7 mouse cellular contexts compared by ENCODE assay signal in genomic region chr5:31055216-31056140, GRCm38 (mm10). TPM values are rescaled to one million over a fixed set of nuclear protein-coding genes. Genes with fewer than 3 reads are reported as not detected.
DNase-seq lines count a peak whose midpoint lies in the region; ATAC-seq and TF ChIP-seq lines count a peak whose summit lies in the region.

No protein-coding gene starts in this region.

- peaks cover 21% of the 10 kb centered on the region; the same call in 1 of the 2 replicates for H3K36me3 ChIP-seq in intestine, postnatal 0 days (ENCODE audit: control insufficient read depth, insufficient read depth)

- DNase-seq in 3T3-L1 (ENCODE audit: low read depth, low spot score): peak; percentile 63
- peak; percentile 48 for DNase-seq in A20 (ENCODE audit: low read depth, low spot score)
- DNase-seq in naive thymus-derived CD4-positive, alpha-beta T cell, adult 2 months (ENCODE audit: low read depth): peak; percentile 46
- DNase-seq in spleen, adult 12 weeks (ENCODE audit: low spot score): no peak
- DNase-seq in adrenal gland, postnatal 4 days (ENCODE audit: low spot score in 2 of 2): no peak

- H3K27me3 ChIP-seq in intestine, postnatal 0 days (replicated peaks; ENCODE audit: control insufficient read depth, insufficient read depth, low read length): no peaks in the 10 kb centered on the region

- ATAC-seq in intestine, postnatal 0 days: no peak; the same call in 1 of the 2 replicates

- no peak for TF ChIP-seq CTCF in embryonic fibroblast, embryonic 13.5 days (IDR thresholded peaks at IDR 0.05; ENCODE audit: borderline replicate concordance, insufficient read depth, low read length)
- no peak for TF ChIP-seq CTCF in intestine, postnatal 0 days (IDR thresholded peaks at IDR 0.05; ENCODE audit: low read depth)

- WGBS in intestine, postnatal 0 days: 20% methylated on average over 19 of the region's 19 CpGs

- peak overlapping the region; percentile 57 for H3K9ac ChIP-seq in intestine, postnatal 0 days (ENCODE audit: low read depth, low read length)

- peak overlapping the region; percentile 69 for H3K4me3 ChIP-seq in embryonic fibroblast, embryonic 13.5 days (ENCODE audit: insufficient read depth, low read length)
- H3K4me3 ChIP-seq in intestine, postnatal 0 days (ENCODE audit: low read depth, low read length): peak overlapping the region; percentile 55

- H3K9me3 ChIP-seq in intestine, postnatal 0 days (ENCODE audit: control insufficient read depth): no peaks in the 10 kb centered on the region

- H3K27ac ChIP-seq in embryonic fibroblast, embryonic 13.5 days (ENCODE audit: insufficient read depth, low read length): peak overlapping the region; percentile 35
- 0 out of 2 replicates have a peak overlapping the region, but pooled peaks have one; percentile 31 for H3K27ac ChIP-seq in intestine, postnatal 0 days (ENCODE audit: low read depth, low read length)

- no peak for TF ChIP-seq POLR2A in embryonic fibroblast, embryonic 13.5 days (IDR thresholded peaks at IDR 0.05; ENCODE audit: low read depth, low read length)

- peak overlapping the region; percentile 98 for H3K4me2 ChIP-seq in intestine, postnatal 0 days (replicated peaks; ENCODE audit: low read depth)

- peaks cover 3% of the 10 kb centered on the region; the same call in 1 of the 2 replicates for H3K4me1 ChIP-seq in embryonic fibroblast, embryonic 13.5 days (ENCODE audit: control insufficient read depth, insufficient read depth, low read length)
- H3K4me1 ChIP-seq in intestine, postnatal 0 days (replicated peaks; ENCODE audit: control insufficient read depth, insufficient read depth, low read length): 0 out of 2 replicates have a peak, but pooled peaks cover 4% of the 10 kb centered on the region

RNA-seq across cellular contexts. Expression of gene Cad, which starts 0.9 kb away (rescaled TPM):
- polyA plus RNA-seq in embryonic fibroblast, embryonic 13.5 days (2011; ENCODE audit: insufficient read length, low read depth, missing spikeins): 32.6 and 39.5 TPM in 2 replicates
- 3.2 and 3.7 TPM in 2 replicates for polyA plus RNA-seq in intestine, postnatal 0 days (2015; fragmentation: Nextera tagmentation; extraction: Ambion mirVana)
- 10 to 100 TPM; 33.0 to 40.2 TPM for total RNA-seq in adrenal gland, postnatal 4 days (2021)

RNA-seq across cellular contexts. Expression of gene Slc5a6, which starts 6.8 kb away (rescaled TPM):
- polyA plus RNA-seq in embryonic fibroblast, embryonic 13.5 days (2011; ENCODE audit: insufficient read length, low read depth, missing spikeins): 3.3 and 6.2 TPM in 2 replicates
- polyA plus RNA-seq in intestine, postnatal 0 days (2015; fragmentation: Nextera tagmentation; extraction: Ambion mirVana): 18.0 and 20.0 TPM in 2 replicates
- total RNA-seq in adrenal gland, postnatal 4 days (2021): 10 to 100 TPM; 18.8 to 20.9 TPM

RNA-seq across cellular contexts. Expression of gene Atraid, which starts 7.4 kb away (rescaled TPM):
- polyA plus RNA-seq in embryonic fibroblast, embryonic 13.5 days (2011; ENCODE audit: insufficient read length, low read depth, missing spikeins): 97.2 and 110 TPM in 2 replicates
- polyA plus RNA-seq in intestine, postnatal 0 days (2015; fragmentation: Nextera tagmentation; extraction: Ambion mirVana): 227 and 250 TPM in 2 replicates
- total RNA-seq in adrenal gland, postnatal 4 days (2021): 100 to 1,000 TPM; 109 to 115 TPM

RNA-seq across cellular contexts. Expression of gene Dnajc5g, which starts 50.6 kb away (rescaled TPM):
- polyA plus RNA-seq in embryonic fibroblast, embryonic 13.5 days (2011; ENCODE audit: insufficient read length, low read depth, missing spikeins): not detected in 2 replicates
- not detected in 2 replicates for polyA plus RNA-seq in intestine, postnatal 0 days (2015; fragmentation: Nextera tagmentation; extraction: Ambion mirVana)
- not detected for total RNA-seq in adrenal gland, postnatal 4 days (2021)

RNA-seq across cellular contexts. Expression of gene Slc30a3, which starts 52.6 kb away (rescaled TPM):
- polyA plus RNA-seq in embryonic fibroblast, embryonic 13.5 days (2011; ENCODE audit: insufficient read length, low read depth, missing spikeins): not detected in 2 replicates
- polyA plus RNA-seq in intestine, postnatal 0 days (2015; fragmentation: Nextera tagmentation; extraction: Ambion mirVana): 0.10 TPM in 1 of 2 replicates, not detected in the other
- under 1 TPM; 0.34 to 0.50 TPM for total RNA-seq in adrenal gland, postnatal 4 days (2021)

Comparison
In these comparisons a context has a peak if more than half of its experiments do, and no peak if none do; other contexts are left out.
1. DNase-seq: peak in 3T3-L1 (single experiment), A20 (single experiment) and naive thymus-derived CD4-positive, alpha-beta T cell, adult 2 months (single experiment); none in spleen, adult 12 weeks (single experiment) and adrenal gland, postnatal 4 days (0 of 2).